Mouse (Mus musculus) megakaryocyte, embryonic 14.5 days (primary cell): ENCODE data around the gene Fbxw11. TPM values are rescaled to one million over a fixed set of nuclear protein-coding genes. Genes with fewer than 3 reads are reported as not detected.

Experiments used
- H3K27me3 ChIP-seq: replicated peaks from 2 replicates; pipeline ENCODE3; 2012; ENCODE audit warnings: inconsistent platforms
- H3K36me3 ChIP-seq: replicated peaks from 2 replicates; pipeline ENCODE3; 2012; ENCODE audit warnings: low read length, inconsistent platforms, mixed read lengths
- H3K4me1 ChIP-seq: 2 replicates; pipeline ENCODE4 v1.6.1; 2012; ENCODE audit warnings: inconsistent platforms
- H3K4me3 ChIP-seq: replicated peaks from 2 replicates; pipeline ENCODE3; 2012; ENCODE audit warnings: moderate library complexity, mild to moderate bottlenecking, inconsistent platforms
- H3K9me3 ChIP-seq: 2 replicates; pipeline ENCODE4 v1.6.1; 2012; ENCODE audit warnings: inconsistent platforms
- FLI1 ChIP-seq: IDR thresholded peaks from 2 replicates; pipeline ENCODE4 v1.6.1; 2012; ENCODE audit warnings: low read length, inconsistent platforms, mixed read lengths
- GATA1 ChIP-seq: IDR thresholded peaks from 3 replicates; pipeline ENCODE4 v1.6.1; 2012; ENCODE audit warnings: mixed read lengths, low read length, inconsistent platforms, borderline replicate concordance
- polyA plus RNA-seq: library from polyadenylated mRNA; stranded (reverse); fragments of >175 nt; gene quantifications from 2 replicates; pipeline ENCODE4 v1.2.3, GENCODE M21; 2012; ENCODE audit warnings: low replicate concordance; ENCODE audit not compliant: insufficient read depth

Gene Fbxw11
- polyA plus RNA-seq, 1 experiment, result 13.1 TPM

GRCm38 (mm10) chr11:32623236-32623635 lies 19.3 kb upstream of the Fbxw11 start:
- peaks cover 62% of the 10 kb centered on the region for H3K4me1 ChIP-seq
- peaks cover 2% of the 10 kb centered on the region for H3K27me3 ChIP-seq
- H3K4me3 ChIP-seq, result no peak overlapping the region
- H3K36me3 ChIP-seq, result peaks cover 79% of the 10 kb centered on the region
- no peaks in the 10 kb centered on the region for H3K9me3 ChIP-seq
- no peak for TF ChIP-seq FLI1
- no peak for TF ChIP-seq GATA1

GRCm38 (mm10) chr11:32623912-32624311 lies 18.6 kb upstream of the Fbxw11 start:
- no peaks in the 10 kb centered on the region for H3K9me3 ChIP-seq
- TF ChIP-seq GATA1 (no peak), FLI1 (no peak)
- H3K36me3 ChIP-seq, result peaks cover 73% of the 10 kb centered on the region
- H3K4me1 ChIP-seq, result peaks cover 62% of the 10 kb centered on the region
- H3K4me3 ChIP-seq, result no peak overlapping the region
- H3K27me3 ChIP-seq, result peaks cover 2% of the 10 kb centered on the region

GRCm38 (mm10) chr11:32625677-32626076 lies 16.8 kb upstream of the Fbxw11 start:
- H3K4me1 ChIP-seq, result peaks cover 44% of the 10 kb centered on the region
- H3K4me3 ChIP-seq, result peak overlapping the region; percentile 18
- H3K36me3 ChIP-seq, result peaks cover 55% of the 10 kb centered on the region
- no peaks in the 10 kb centered on the region for H3K9me3 ChIP-seq
- peaks cover 2% of the 10 kb centered on the region for H3K27me3 ChIP-seq
- TF ChIP-seq FLI1 (no peak), GATA1 (no peak)

GRCm38 (mm10) chr11:32626079-32626478 lies 16.4 kb upstream of the Fbxw11 start:
- H3K36me3 ChIP-seq, result peaks cover 51% of the 10 kb centered on the region
- no peaks in the 10 kb centered on the region for H3K9me3 ChIP-seq
- peaks cover 41% of the 10 kb centered on the region for H3K4me1 ChIP-seq
- no peak overlapping the region for H3K4me3 ChIP-seq
- TF ChIP-seq GATA1 (no peak), FLI1 (no peak)
- peaks cover 2% of the 10 kb centered on the region for H3K27me3 ChIP-seq

- H3K36me3 ChIP-seq, result peaks cover 33% of the 10 kb centered on the region
- H3K4me3 ChIP-seq, result no peak overlapping the region
- no peaks in the 10 kb centered on the region for H3K9me3 ChIP-seq
- peaks cover 46% of the 10 kb centered on the region for H3K4me1 ChIP-seq
- peaks cover 2% of the 10 kb centered on the region for H3K27me3 ChIP-seq
- no peak for TF ChIP-seq FLI1
- no peak for TF ChIP-seq GATA1
Observed at GRCm38 (mm10) chr11:32627900-32628299, 14.6 kb upstream of the Fbxw11 start.

- TF ChIP-seq FLI1, result no peak
- TF ChIP-seq GATA1, result no peak
- H3K4me1 ChIP-seq, result peaks cover 47% of the 10 kb centered on the region
- H3K36me3 ChIP-seq, result peaks cover 14% of the 10 kb centered on the region
- no peak overlapping the region for H3K4me3 ChIP-seq
- H3K27me3 ChIP-seq, result peaks cover 2% of the 10 kb centered on the region
- no peaks in the 10 kb centered on the region for H3K9me3 ChIP-seq
Observed at GRCm38 (mm10) chr11:32629713-32630211, 12.8 kb upstream of the Fbxw11 start.

- no peaks in the 10 kb centered on the region for H3K36me3 ChIP-seq
- TF ChIP-seq GATA1, result no peak
- TF ChIP-seq FLI1, result no peak
- H3K9me3 ChIP-seq, result no peaks in the 10 kb centered on the region
- H3K4me3 ChIP-seq, result no peak overlapping the region
- peaks cover 54% of the 10 kb centered on the region for H3K4me1 ChIP-seq
- H3K27me3 ChIP-seq, result peaks cover 2% of the 10 kb centered on the region
Observed at GRCm38 (mm10) chr11:32632671-32633070, 9.9 kb upstream of the Fbxw11 start.

- H3K9me3 ChIP-seq, result no peaks in the 10 kb centered on the region
- peaks cover under 1% of the 10 kb centered on the region for H3K36me3 ChIP-seq
- peaks cover 54% of the 10 kb centered on the region for H3K4me1 ChIP-seq
- H3K27me3 ChIP-seq, result no peaks in the 10 kb centered on the region
- TF ChIP-seq FLI1 (no peak), GATA1 (no peak)
- no peak overlapping the region for H3K4me3 ChIP-seq
Observed at GRCm38 (mm10) chr11:32633542-32633941, 9.0 kb upstream of the Fbxw11 start.

GRCm38 (mm10) chr11:32634143-32634542 lies 8.4 kb upstream of the Fbxw11 start:
- peak overlapping the region; percentile 26 for H3K4me3 ChIP-seq
- no peak for TF ChIP-seq GATA1
- TF ChIP-seq FLI1, result no peak
- no peaks in the 10 kb centered on the region for H3K27me3 ChIP-seq

GRCm38 (mm10) chr11:32634842-32635241 lies 7.7 kb upstream of the Fbxw11 start:
- H3K36me3 ChIP-seq, result peaks cover 6% of the 10 kb centered on the region
- H3K9me3 ChIP-seq, result no peaks in the 10 kb centered on the region
- peaks cover 57% of the 10 kb centered on the region for H3K4me1 ChIP-seq
- no peak overlapping the region for H3K4me3 ChIP-seq
- TF ChIP-seq FLI1, result no peak
- H3K27me3 ChIP-seq, result no peaks in the 10 kb centered on the region

More at GRCm38 (mm10) chr11:32634143-32634542, 8.4 kb upstream of the Fbxw11 start:
- Histone ChIP-seq H3K36me3 (peaks cover 3% of the 10 kb centered on the region), H3K9me3 (no peaks in the 10 kb centered on the region), H3K4me1 (peaks cover 53% of the 10 kb centered on the region)

GRCm38 (mm10) chr11:32636275-32636674 lies 6.2 kb upstream of the Fbxw11 start:
- peaks cover 68% of the 10 kb centered on the region for H3K4me1 ChIP-seq
- TF ChIP-seq GATA1 (peak; percentile 32; the same call in 1 of the 3 replicates), FLI1 (no peak)
- no peaks in the 10 kb centered on the region for H3K9me3 ChIP-seq
- no peaks in the 10 kb centered on the region for H3K27me3 ChIP-seq
- peaks cover 11% of the 10 kb centered on the region for H3K36me3 ChIP-seq
- no peak overlapping the region for H3K4me3 ChIP-seq
